Mouse (Mus musculus) intestine, embryonic 16.5 days (tissue): ENCODE data around the gene Prr5l. TPM values are rescaled to one million over a fixed set of nuclear protein-coding genes. Genes with fewer than 3 reads are reported as not detected.
"Not testable (repeated sequence)": the region's sequence is repeated elsewhere in the genome, so short reads cannot be mapped to it uniquely, and the experiment has no call there.

Experiments used
- ATAC-seq: fragments of 200-750 bp; cut with Nextera tagmentation; 2 replicates; pipeline ENCODE4 v1.8.0; 2017; ENCODE audit warnings: moderate TSS enrichment, moderate library complexity
- H3K27ac ChIP-seq: fragments of 300-500 bp; sonication (generic); 2 replicates; pipeline ENCODE4 v1.5.1; 2014; ENCODE audit warnings: mild to moderate bottlenecking, low read length
- H3K27me3 ChIP-seq: fragments of 300-500 bp; sonication (generic); replicated peaks from 2 replicates; pipeline ENCODE4 v1.6.1; 2014; ENCODE audit warnings: low read length, control low read depth, mixed read lengths; ENCODE audit not compliant: control insufficient read depth, insufficient read depth
- H3K36me3 ChIP-seq: fragments of 300-500 bp; sonication (generic); 2 replicates; pipeline ENCODE4 v1.6.1; 2014; ENCODE audit warnings: low read length, control low read depth; ENCODE audit not compliant: control insufficient read depth, insufficient read depth
- H3K4me1 ChIP-seq: fragments of 300-500 bp; sonication (generic); 2 replicates; pipeline ENCODE4 v1.6.1; 2014; ENCODE audit warnings: low read length, control low read depth, mixed read lengths; ENCODE audit not compliant: control insufficient read depth, insufficient read depth
- H3K4me2 ChIP-seq: fragments of 300-500 bp; sonication (generic); 2 replicates; pipeline ENCODE4 v1.6.1; 2014; ENCODE audit warnings: low read depth, low read length, control low read depth
- H3K4me3 ChIP-seq: fragments of 300-500 bp; sonication (generic); 2 replicates; pipeline ENCODE4 v1.5.1; 2014; ENCODE audit warnings: mild to moderate bottlenecking, low read length
- H3K9ac ChIP-seq: fragments of 300-500 bp; sonication (generic); 2 replicates; pipeline ENCODE4 v1.6.1; 2014; ENCODE audit warnings: low read depth, low read length
- H3K9me3 ChIP-seq: fragments of 300-500 bp; sonication (generic); 2 replicates; pipeline ENCODE4 v1.6.1; 2016; ENCODE audit warnings: low read length, control low read depth; ENCODE audit not compliant: control insufficient read depth
- WGBS: fragments of 180-500 bp; shearing (Covaris S2); extraction: QIAGEN DNeasy Blood & Tissue Kit; methylation state at CpG from one replicate; pipeline ENCODE4 v1.1.7; 2014; 5-methylcytosine and 5-hydroxymethylcytosine counted together
- polyA plus RNA-seq: library from polyadenylated mRNA; unstranded; fragments of >200 nt; fragmentation: Nextera tagmentation; extraction: Ambion mirVana; gene quantifications from 2 replicates; pipeline ENCODE4 v1.2.1, GENCODE M21; 2015

The Prr5l gene
- polyA plus RNA-seq, 1 experiment from 2014 or later = 23.9 TPM

DNA sequence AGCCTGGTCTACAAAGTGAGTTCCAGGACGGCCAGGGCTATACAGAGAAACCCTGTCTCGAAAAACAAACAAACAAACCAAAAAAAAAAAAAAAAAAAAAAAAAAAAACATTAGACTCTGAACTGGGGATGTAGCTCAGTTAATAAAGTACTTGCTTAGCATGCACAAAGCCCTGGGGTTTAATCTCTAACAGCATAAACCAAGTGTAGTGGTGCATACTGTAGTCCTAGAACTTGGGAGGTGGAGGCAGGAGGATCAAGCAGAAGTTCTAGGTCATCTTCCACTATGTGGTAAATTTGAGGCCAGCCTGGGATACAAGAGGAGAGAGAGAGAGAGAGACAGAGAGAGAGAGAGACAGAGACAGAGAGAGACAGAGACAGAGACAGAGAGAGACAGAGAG lies 137.2 kb downstream of the Prr5l start:
- not testable (repeated sequence) for ATAC-seq, H3K36me3 ChIP-seq
- WGBS = 100% methylated on average over 2 of the region's 2 CpGs

DNA sequence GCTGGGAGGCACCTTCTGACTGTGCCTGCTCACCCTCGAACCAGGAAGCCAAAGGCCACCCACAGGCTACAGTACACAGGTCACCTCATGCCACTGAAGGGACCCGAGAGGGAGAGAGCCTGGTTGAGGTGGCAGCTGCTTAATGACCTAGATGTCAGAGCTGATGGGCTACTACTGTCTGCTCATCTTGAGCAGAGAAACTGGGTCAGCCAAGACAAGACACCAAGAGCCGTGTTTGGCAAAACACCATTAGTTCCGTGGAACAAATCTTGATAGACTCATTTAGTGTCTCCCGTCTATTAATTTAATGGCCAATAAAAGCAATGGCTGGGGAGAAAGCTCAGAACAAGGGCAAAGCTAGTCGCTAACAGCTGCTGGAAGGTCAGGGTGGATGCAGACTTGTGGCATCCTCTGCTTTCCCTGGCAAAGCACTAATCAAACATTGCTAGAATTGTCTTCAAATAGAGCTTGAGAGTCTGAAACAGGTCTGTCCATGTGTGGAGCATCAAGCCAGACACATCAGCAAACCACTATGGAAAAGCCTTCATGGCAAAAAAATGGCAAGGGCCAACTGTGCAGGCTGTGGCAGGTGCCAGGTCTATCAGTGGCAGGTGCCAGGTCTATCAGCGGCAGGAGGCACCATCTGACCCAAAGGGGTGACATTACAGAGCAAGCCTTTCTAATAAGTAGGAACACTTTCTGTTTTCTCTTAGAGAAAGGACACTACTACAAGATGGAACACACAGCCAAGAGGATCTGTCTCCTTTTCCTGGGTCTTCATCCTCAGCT lies 140.6 kb downstream of the Prr5l start:
- Histone ChIP-seq H3K27ac (no peak overlapping the region), H3K4me1 (no peaks in the 10 kb centered on the region), H3K36me3 (no peaks in the 10 kb centered on the region), H3K9me3 (no peaks in the 10 kb centered on the region), H3K4me2 (no peak overlapping the region), H3K9ac (no peak overlapping the region), H3K4me3 (no peak overlapping the region), H3K27me3 (no peaks in the 10 kb centered on the region)
- WGBS = 67% methylated on average over 7 of the region's 7 CpGs
- ATAC-seq = no peak

More for the DNA sequence above, 137.2 kb downstream of the Prr5l start:
- H3K4me3 ChIP-seq, H3K27me3 ChIP-seq, H3K9ac ChIP-seq, H3K9me3 ChIP-seq, H3K27ac ChIP-seq, H3K4me2 ChIP-seq, H3K4me1 ChIP-seq: not testable (repeated sequence)

DNA sequence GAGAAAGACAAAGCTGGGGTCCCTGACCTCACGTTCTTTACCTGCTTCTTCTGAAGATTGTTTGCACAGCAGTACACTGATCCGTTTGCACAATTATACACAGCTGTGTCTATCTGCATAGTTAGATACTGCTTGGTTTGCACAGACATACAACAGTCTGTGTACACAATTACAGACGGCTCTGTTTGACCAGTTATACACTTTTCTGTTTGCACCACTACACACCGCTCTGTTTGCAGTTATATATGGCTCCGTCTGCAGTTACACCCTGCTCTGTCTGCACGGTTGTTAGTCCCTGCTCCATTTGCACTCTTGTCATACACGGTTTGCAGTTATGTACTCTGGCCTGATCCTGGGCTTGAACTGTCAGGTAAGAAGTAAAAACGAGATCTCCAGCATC lies 141.2 kb downstream of the Prr5l start:
- ATAC-seq = no peak

DNA sequence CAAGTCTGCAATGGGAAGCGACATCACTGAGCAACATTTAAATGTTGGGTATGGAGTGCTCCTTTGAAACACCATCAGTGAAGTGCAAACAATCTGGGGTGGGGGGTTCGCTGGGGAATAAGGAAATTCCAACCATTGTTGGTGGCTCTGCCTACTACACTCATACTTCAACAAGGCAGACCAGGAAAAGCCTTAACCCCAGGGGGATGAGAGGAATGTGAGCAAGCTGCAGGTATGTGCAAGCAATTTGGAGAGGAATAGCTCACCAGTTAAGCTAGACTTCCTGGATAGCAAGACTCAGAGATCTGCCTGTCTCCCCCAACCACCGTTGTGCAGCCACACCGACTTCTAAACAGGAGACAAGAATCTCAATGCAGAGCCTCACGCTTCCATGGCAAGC lies 142.9 kb downstream of the Prr5l start:
- Histone ChIP-seq H3K27ac (no peak overlapping the region), H3K9me3 (no peaks in the 10 kb centered on the region), H3K4me2 (no peak overlapping the region), H3K4me3 (no peak overlapping the region), H3K27me3 (no peaks in the 10 kb centered on the region), H3K36me3 (no peaks in the 10 kb centered on the region), H3K9ac (no peak overlapping the region), H3K4me1 (no peaks in the 10 kb centered on the region)
- ATAC-seq = no peak
- 65% methylated on average over 5 of the region's 5 CpGs for WGBS

More for the DNA sequence above, 141.2 kb downstream of the Prr5l start:
- Histone ChIP-seq H3K4me1 (no peaks in the 10 kb centered on the region), H3K27ac (no peak overlapping the region), H3K9me3 (no peaks in the 10 kb centered on the region), H3K9ac (no peak overlapping the region), H3K27me3 (no peaks in the 10 kb centered on the region), H3K4me2 (no peak overlapping the region), H3K4me3 (no peak overlapping the region), H3K36me3 (no peaks in the 10 kb centered on the region)
- 56% methylated on average over 8 of the region's 8 CpGs for WGBS

DNA sequence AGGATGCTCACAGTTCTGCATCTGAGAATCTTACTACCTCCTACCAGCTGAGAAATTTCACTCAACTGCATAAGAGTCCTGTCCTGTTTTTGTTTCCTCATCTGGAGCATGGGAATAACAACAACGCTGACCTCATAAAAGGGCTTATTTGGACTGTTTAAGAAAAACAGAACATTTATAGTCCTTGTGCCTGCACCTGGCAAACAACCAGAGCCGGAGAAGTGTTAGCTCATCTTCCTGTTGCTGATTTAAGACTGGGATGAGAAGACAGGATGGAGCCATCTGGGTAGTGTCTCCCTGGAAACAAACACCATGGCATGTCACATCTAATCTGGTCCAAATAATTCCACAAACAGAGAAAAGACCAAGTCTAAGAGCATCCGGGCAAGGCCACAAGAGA lies 149.3 kb downstream of the Prr5l start:
- no peak for ATAC-seq
- H3K27ac ChIP-seq = no peak overlapping the region; the same call in 1 of the 2 replicates
- H3K36me3 ChIP-seq = no peaks in the 10 kb centered on the region
- no peak overlapping the region for H3K4me3 ChIP-seq
- 56% methylated on average over 3 of the region's 3 CpGs for WGBS
- H3K4me2 ChIP-seq = no peak overlapping the region
- H3K9me3 ChIP-seq = no peaks in the 10 kb centered on the region
- peaks cover 3% of the 10 kb centered on the region; the same call in 1 of the 2 replicates for H3K4me1 ChIP-seq
- H3K9ac ChIP-seq = no peak overlapping the region
- no peaks in the 10 kb centered on the region for H3K27me3 ChIP-seq

DNA sequence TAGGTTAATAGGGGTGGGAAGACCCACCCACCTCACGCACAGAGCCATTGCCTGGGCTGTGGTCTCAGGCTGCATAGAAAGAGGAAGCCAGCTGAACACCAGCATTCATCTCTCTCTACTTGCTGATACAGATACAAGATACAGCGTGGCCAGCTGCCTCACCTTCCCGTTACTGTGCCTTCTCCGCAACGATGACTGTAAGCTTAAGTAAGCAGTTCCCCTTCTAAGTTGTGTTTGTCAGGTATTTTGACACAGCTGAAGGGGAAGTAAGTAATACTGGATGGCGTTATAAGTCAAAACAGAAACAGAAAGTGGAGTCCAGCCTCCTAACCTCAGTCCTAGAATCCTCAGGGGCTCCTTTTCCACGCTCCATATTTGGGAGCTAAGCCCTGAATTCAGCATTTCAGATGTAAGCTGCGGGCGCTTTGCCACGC lies 150.0 kb downstream of the Prr5l start:
- no peak overlapping the region for H3K4me3 ChIP-seq
- ATAC-seq = no peak
- H3K4me2 ChIP-seq = no peak overlapping the region
- H3K9me3 ChIP-seq = no peaks in the 10 kb centered on the region
- H3K9ac ChIP-seq = no peak overlapping the region
- H3K27ac ChIP-seq = no peak overlapping the region
- peaks cover 3% of the 10 kb centered on the region; the same call in 1 of the 2 replicates for H3K4me1 ChIP-seq
- WGBS = 80% methylated on average over 10 of the region's 10 CpGs
- no peaks in the 10 kb centered on the region for H3K36me3 ChIP-seq
- no peaks in the 10 kb centered on the region for H3K27me3 ChIP-seq

DNA sequence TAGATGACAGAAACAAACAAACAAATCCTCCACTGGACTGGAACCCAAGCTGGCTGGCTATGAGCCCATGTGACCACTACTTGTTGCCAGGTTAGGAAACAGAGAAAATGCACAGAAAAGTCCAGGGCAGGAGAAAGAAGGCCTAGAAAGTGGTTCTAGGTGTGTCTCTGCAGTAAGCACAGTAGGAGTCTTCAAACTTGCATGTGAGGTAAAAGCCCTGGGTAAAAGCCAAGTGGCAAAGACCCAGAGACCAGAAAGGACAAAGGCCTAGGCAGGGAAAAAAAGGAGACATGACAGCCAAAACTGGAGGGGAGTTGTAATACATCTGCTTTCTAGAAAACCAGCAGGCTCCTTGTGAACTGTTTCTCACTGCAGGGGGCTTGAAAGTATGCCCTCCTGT lies 151.9 kb downstream of the Prr5l start:
- Histone ChIP-seq H3K27ac (no peak overlapping the region), H3K4me1 (peaks cover 3% of the 10 kb centered on the region; the same call in 1 of the 2 replicates), H3K36me3 (no peaks in the 10 kb centered on the region), H3K9ac (no peak overlapping the region), H3K4me2 (no peak overlapping the region), H3K4me3 (no peak overlapping the region), H3K27me3 (no peaks in the 10 kb centered on the region), H3K9me3 (no peaks in the 10 kb centered on the region)
- ATAC-seq = no peak

DNA sequence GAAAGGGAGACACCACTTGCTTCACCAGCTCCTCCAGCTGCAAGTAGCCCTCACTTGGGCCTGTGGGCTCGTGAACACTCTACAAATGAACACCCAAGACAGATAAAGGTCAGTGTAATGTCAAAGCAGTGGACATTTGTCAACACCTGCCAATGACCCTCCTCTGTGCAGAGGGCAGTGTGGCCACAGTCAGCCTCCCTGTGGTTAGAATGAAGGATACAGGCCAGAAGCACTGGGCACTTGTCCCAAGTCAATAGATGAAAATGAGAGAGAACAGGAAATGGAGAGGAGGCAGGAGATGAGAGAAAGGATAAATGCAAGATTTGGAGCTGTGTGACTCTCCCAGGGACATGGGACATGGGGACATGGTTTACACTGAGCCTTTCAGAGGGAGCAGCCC lies 153.4 kb downstream of the Prr5l start:
- Histone ChIP-seq H3K9ac (no peak overlapping the region), H3K27ac (no peak overlapping the region), H3K36me3 (no peaks in the 10 kb centered on the region), H3K27me3 (no peaks in the 10 kb centered on the region), H3K4me1 (peaks cover 3% of the 10 kb centered on the region; the same call in 1 of the 2 replicates), H3K4me3 (no peak overlapping the region), H3K4me2 (no peak overlapping the region), H3K9me3 (no peaks in the 10 kb centered on the region)
- ATAC-seq = no peak
- WGBS = 81% methylated on average over 1 of the region's 1 CpGs

DNA sequence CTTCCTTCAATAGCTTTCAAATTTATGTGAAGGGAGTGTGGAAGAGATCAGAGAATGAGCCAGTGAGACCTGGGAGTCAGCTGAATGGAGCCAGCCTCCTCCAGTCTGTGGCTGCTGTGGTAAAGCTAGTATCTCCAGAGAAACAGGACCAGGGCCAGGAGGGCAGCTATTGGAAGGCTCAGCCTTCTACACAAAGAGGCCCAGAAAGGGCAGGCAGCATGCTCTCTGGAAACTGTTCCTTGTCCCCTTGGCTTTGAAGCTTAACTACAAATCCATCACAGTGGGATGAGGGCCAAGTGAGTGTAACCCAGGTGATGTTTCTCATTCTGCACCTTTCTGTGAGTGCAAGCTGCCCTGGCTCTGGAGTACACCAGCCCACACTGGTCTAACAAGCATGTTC lies 155.0 kb downstream of the Prr5l start:
- no peaks in the 10 kb centered on the region for H3K36me3 ChIP-seq
- no peak overlapping the region for H3K4me2 ChIP-seq
- H3K4me1 ChIP-seq = no peaks in the 10 kb centered on the region
- H3K4me3 ChIP-seq = no peak overlapping the region
- no peak for ATAC-seq
- no peak overlapping the region for H3K27ac ChIP-seq
- H3K9me3 ChIP-seq = no peaks in the 10 kb centered on the region
- no peak overlapping the region for H3K9ac ChIP-seq
- no peaks in the 10 kb centered on the region for H3K27me3 ChIP-seq
